Mouse (Mus musculus) NIH3T3 (cell line): Measurements from ENCODE around the gene Vrk1.

ENCODE experiments used
- DNase-seq: peaks from one replicate; pipeline ENCODE4 v3.0.0-alpha.2; 2012; ENCODE audit warnings: low read depth

Vrk1 gene

DNA sequence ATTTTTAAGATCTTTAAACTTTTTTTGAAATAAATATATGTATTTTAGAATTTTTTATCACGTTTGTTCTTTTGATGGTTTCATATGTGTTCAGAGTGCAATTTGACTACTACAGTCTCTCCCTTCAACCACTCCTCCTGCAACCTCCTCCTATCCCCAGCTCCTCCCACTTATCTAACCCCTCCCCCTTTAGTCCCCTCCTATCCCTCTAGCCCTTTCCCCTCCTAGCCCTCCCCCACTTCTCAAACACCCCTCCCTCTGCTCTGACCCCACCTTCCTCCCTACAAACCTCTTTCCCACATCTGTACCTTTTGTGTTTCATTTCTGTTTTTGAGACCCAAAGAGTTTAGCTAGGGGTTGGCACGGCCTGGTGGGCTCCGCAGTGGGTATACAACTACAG lies 114.6 kb downstream of the Vrk1 start:
- DNase-seq: no peak
